Comparison of ENCODE assay signal across 11 mouse cellular contexts in the genomic region with DNA sequence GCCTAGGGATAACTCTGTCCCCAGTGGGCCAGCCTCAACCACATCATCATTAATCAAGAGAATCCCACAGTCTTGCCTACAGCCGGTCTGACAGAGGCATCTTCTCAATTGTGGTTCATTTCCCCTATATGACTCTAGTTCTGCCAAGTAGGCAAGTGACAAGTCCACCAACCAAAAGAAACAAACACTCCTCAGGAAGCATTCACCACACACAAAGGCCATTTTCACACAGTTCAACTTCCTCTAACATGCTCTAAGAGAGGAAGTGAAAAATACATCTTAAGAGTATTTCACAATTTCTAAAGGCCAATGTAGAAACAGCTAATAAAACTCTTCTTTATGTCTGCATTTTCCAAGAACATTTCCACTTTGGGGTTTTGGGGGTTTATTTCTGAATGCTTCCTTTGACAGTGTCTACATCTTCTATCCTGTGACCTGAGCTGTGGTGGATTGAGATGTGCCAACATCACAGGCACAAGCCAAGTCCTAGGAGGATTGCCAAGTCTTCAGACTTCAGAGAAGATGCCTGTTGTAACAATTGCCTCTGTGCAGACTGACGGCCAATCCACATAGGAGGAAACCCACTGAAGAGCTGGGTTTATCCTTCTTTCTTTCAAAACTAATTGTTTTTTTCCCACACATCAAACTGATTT. TPM values are rescaled to one million over a fixed set of nuclear protein-coding genes. Genes with fewer than 3 reads are reported as not detected.
A peak's percentile ranks its signal among the peaks of the same experiment; 100 is the strongest.
DNase-seq lines count a peak whose midpoint lies in the region; ATAC-seq and TF ChIP-seq lines count a peak whose summit lies in the region.
"Had no signal": no experiment of that assay in that cellular context is flagged by ENCODE, and none has a peak within 500 bp of the region (broad histone marks: within the 10 kb centered on the region; RNA-seq: fewer than 3 reads in every experiment).

No protein-coding gene starts in this region.

- no peak for TF ChIP-seq CTCF in lung, embryonic 14.5 days (IDR thresholded peaks at IDR 0.05; ENCODE audit: low read depth)
- TF ChIP-seq CTCF in small intestine, adult 2 months (IDR thresholded peaks at IDR 0.05; ENCODE audit: extremely low read depth, insufficient read length, insufficient replicate concordance, low read depth, low read length), result no peak
- no peak for TF ChIP-seq CTCF in gastrocnemius, adult 2 months (IDR thresholded peaks at IDR 0.05)

- H3K9ac ChIP-seq in lung, embryonic 14.5 days, result no peak overlapping the region
- H3K9ac ChIP-seq: lung, embryonic 15.5 days had no signal

- DNase-seq in lung, embryonic 14.5 days, result peak; percentile 3
- DNase-seq in lung, postnatal 14 days, result no peak
- no peak for DNase-seq in gastrocnemius, adult 2 months
- DNase-seq in yolk sac, embryonic 10.5 days (ENCODE audit: low spot score), result no peak
- DNase-seq: gastrocnemius, postnatal 10 days; kidney, adult 8-10 months had no signal

- no peak overlapping the region for H3K4me2 ChIP-seq in lung, embryonic 14.5 days
- H3K4me2 ChIP-seq: lung, embryonic 15.5 days had no signal

- intact Hi-C loops in gastrocnemius, adult 2 months (cut with DNase I), result no loop called here

- WGBS in lung, embryonic 14.5 days, result 67% methylated on average over 2 of the region's 2 CpGs
- 70% methylated on average over 2 of the region's 2 CpGs for WGBS in small intestine, adult 2 months

- no peaks in the 10 kb centered on the region for H3K27me3 ChIP-seq in lung, embryonic 14.5 days (ENCODE audit: insufficient read depth, low read length)
- H3K27me3 ChIP-seq in small intestine, adult 2 months (ENCODE audit: control insufficient read depth, insufficient read depth, low read length), result no peaks in the 10 kb centered on the region
- H3K27me3 ChIP-seq: lung, embryonic 15.5 days had no signal

- no peaks in the 10 kb centered on the region for H3K36me3 ChIP-seq in lung, embryonic 14.5 days (ENCODE audit: insufficient read depth)
- no peaks in the 10 kb centered on the region for H3K36me3 ChIP-seq in small intestine, adult 2 months (ENCODE audit: control insufficient read depth, insufficient read depth, low read length)
- H3K36me3 ChIP-seq: lung, embryonic 15.5 days had no signal

- no peaks in the 10 kb centered on the region for H3K9me3 ChIP-seq in lung, embryonic 14.5 days (ENCODE audit: low read depth, low read length)
- H3K9me3 ChIP-seq: lung, embryonic 15.5 days had no signal

- H3K4me3 ChIP-seq in lung, embryonic 14.5 days (ENCODE audit: low read depth, low read length), result no peak overlapping the region
- H3K4me3 ChIP-seq in small intestine, adult 2 months (ENCODE audit: low read depth, low read length), result no peak overlapping the region
- no peak overlapping the region for H3K4me3 ChIP-seq in gastrocnemius, adult 2 months
- H3K4me3 ChIP-seq: lung, embryonic 15.5 days; myocyte had no signal

- no peak overlapping the region for H3K27ac ChIP-seq in lung, embryonic 14.5 days (ENCODE audit: low read depth)
- peak overlapping the region; percentile 40; the same call in 1 of the 2 replicates for H3K27ac ChIP-seq in small intestine, adult 2 months (ENCODE audit: insufficient read depth, low read depth, low read length)
- H3K27ac ChIP-seq in gastrocnemius, adult 2 months, result no peak overlapping the region
- H3K27ac ChIP-seq: lung, embryonic 15.5 days had no signal

- no peak for TF ChIP-seq POLR2A in small intestine, adult 2 months (IDR thresholded peaks at IDR 0.05; ENCODE audit: low read depth, low read length)

- no peaks in the 10 kb centered on the region for H3K4me1 ChIP-seq in lung, embryonic 14.5 days (ENCODE audit: insufficient read depth)
- H3K4me1 ChIP-seq in small intestine, adult 2 months (ENCODE audit: control insufficient read depth, insufficient read depth, insufficient read length, low read length), result 0 out of 2 replicates have a peak, but pooled peaks cover 2% of the 10 kb centered on the region
- H3K4me1 ChIP-seq: lung, embryonic 15.5 days had no signal

- ATAC-seq in lung, embryonic 14.5 days (ENCODE audit: insufficient read depth), result no peak
- ATAC-seq in activated CD4-positive, CD25-positive, alpha-beta regulatory T cell, adult 4 months, result peak; percentile 43
- ATAC-seq in inflammation-experienced regulatory T-cells, adult 6 months, result peak; percentile 77

RNA-seq across cellular contexts. Expression of a gene that starts 24.3 kb away (rescaled TPM):
- polyA plus RNA-seq in lung, embryonic 14.5 days (2014; fragmentation: Nextera tagmentation; extraction: Ambion mirVana), result 0.74 and 0.85 TPM in 2 replicates
- 10 to 100 TPM; 18.3 to 21.5 TPM for polyA plus RNA-seq in activated CD4-positive, CD25-positive, alpha-beta regulatory T cell, adult 4 months (2017; shearing (Covaris generic))
- polyA plus RNA-seq in inflammation-experienced regulatory T-cells, adult 6 months (2017; shearing (Covaris generic)), result 10 to 100 TPM; 13.3 to 30.7 (median 22.9) TPM
- 0.19 and 0.52 TPM in 2 replicates for polyA plus RNA-seq in small intestine, adult 2 months (2012; rRNA removed)
- under 1 TPM in 1 of 2 experiments, not detected in 1; 0.08 TPM for total RNA-seq in gastrocnemius, adult 2 months (2021)
- polyA plus RNA-seq: myocyte had no signal
